Mouse (Mus musculus): ENCODE data around the gene Drc3. TPM values are rescaled to one million over a fixed set of nuclear protein-coding genes. Genes with fewer than 3 reads are reported as not detected.

Drc3 gene
- total RNA-seq (2023), result under 1 TPM; 0.18 to 0.24 TPM

GRCm38 (mm10) chr11:60352559-60353411, at the start of gene Drc3, which contains the start of gene Tom1l2:
Gene Drc3, plus strand, starts transcription at chr11:60353329.
Gene Tom1l2, minus strand, starts transcription at chr11:60352905.

DNA sequence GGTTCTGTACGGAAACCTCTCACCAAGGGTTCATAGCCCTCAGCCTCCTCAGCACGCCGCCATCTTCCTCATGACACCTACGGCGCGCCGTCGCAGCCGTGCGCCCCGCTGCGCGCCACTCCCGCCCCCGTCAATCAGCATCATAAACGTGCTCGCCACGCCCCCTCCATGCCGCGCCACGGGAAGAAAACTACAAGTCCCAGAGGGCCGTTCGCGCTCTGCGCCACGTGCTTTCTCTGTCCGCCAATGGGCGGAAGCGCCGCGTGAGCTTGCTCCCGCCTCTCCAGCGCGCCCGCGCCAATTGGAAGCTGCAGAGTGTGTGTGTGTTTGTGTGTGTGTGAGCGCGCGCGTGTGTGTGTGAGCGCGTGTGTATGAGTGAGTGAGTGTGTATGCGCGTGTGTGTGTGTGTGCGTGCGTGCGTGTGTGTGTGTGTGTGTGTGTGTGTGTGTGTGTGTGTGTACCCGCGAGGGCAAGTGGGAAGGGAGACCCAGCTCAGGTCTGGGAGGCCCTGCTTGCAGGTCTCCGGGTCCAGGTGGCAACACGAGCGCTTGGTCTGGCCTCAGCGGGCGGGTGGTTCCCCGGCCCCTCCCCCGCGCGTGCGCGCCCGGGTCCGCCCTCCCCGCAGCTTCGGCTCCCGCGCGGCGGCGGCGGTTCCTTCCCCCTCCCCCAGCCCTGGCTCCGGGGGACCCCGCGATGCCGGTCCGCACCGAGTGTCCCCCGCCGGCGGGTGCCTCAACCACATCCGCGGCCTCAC, 64.0 kb downstream of the Drc3 start, which contains the start of gene Gid4:
Gene Gid4 (plus strand): TSS at position 183 of the 754 bp plus-strand sequence.

GRCm38 (mm10) chr11:60417717-60418472, 64.8 kb downstream of the Drc3 start, which contains the start of gene Atpaf2:
Gene Atpaf2, minus strand, starts transcription at chr11:60418457.

Other genes with a start within 250 kb of the Drc3 start
- gene Rai1, start 248.3 kb upstream of the Drc3 start, total RNA-seq (2023), result 10 to 100 TPM; 23.4 to 23.6 TPM
- gene Srebf1, start 130.7 kb upstream of the Drc3 start, total RNA-seq (2023), result 10 to 100 TPM; 47.3 to 50.4 TPM
- gene Tom1l2, start 424 bp upstream of the Drc3 start, total RNA-seq (2023), result 10 to 100 TPM; 12.3 to 13.2 TPM
- 1 to 10 TPM; 7.0 to 8.1 TPM for gene Gid4, start 63.8 kb downstream of the Drc3 start, total RNA-seq (2023)
- gene Atpaf2, start 65.1 kb downstream of the Drc3 start, total RNA-seq (2023), result 10 to 100 TPM; 12.2 to 18.6 TPM
- 10 to 100 TPM; 20.7 to 27.0 TPM for gene Drg2, start 101.3 kb downstream of the Drc3 start, total RNA-seq (2023)
- gene Myo15, start 116.0 kb downstream of the Drc3 start, total RNA-seq (2023), result under 1 TPM; 0.33 to 0.35 TPM
- gene Alkbh5, start 183.1 kb downstream of the Drc3 start, total RNA-seq (2023), result 10 to 100 TPM; 36.0 to 39.2 TPM

All from neutrophil, adult 59 days (primary cell).